Mouse (Mus musculus) stomach, embryonic 16.5 days (tissue): ENCODE data around the gene Plscr1. TPM values are rescaled to one million over a fixed set of nuclear protein-coding genes. Genes with fewer than 3 reads are reported as not detected.

ENCODE experiments used
- ATAC-seq: fragments of 200-750 bp; cut with Nextera tagmentation; 2 replicates; pipeline ENCODE4 v1.8.0; 2017; ENCODE audit warnings: moderate number of reproducible peaks, moderate TSS enrichment; ENCODE audit not compliant: insufficient read depth, low FRiP score
- H3K27ac ChIP-seq: fragments of 300-500 bp; sonication (generic); 2 replicates; pipeline ENCODE4 v1.5.1; 2014; ENCODE audit warnings: low read length
- H3K27me3 ChIP-seq: fragments of 300-500 bp; sonication (generic); 2 replicates; pipeline ENCODE4 v1.6.1; 2014; ENCODE audit warnings: low read length, control low read depth, mixed read lengths; ENCODE audit not compliant: control insufficient read depth, insufficient read depth
- H3K36me3 ChIP-seq: fragments of 300-500 bp; sonication (generic); 2 replicates; pipeline ENCODE4 v1.6.1; 2014; ENCODE audit warnings: low read length; ENCODE audit not compliant: control insufficient read depth, insufficient read depth
- H3K4me1 ChIP-seq: fragments of 300-500 bp; sonication (generic); 2 replicates; pipeline ENCODE4 v1.6.1; 2014; ENCODE audit warnings: low read length, control low read depth, mixed read lengths; ENCODE audit not compliant: control insufficient read depth, insufficient read depth
- H3K4me2 ChIP-seq: fragments of 300-500 bp; sonication (generic); 2 replicates; pipeline ENCODE4 v1.6.1; 2014; ENCODE audit warnings: low read depth, low read length, mixed read lengths
- H3K4me3 ChIP-seq: fragments of 300-500 bp; sonication (generic); replicated peaks from 2 replicates; pipeline ENCODE4 v1.5.1; 2014; ENCODE audit warnings: mild to moderate bottlenecking, low read length
- H3K9ac ChIP-seq: fragments of 300-500 bp; sonication (generic); 2 replicates; pipeline ENCODE4 v1.6.1; 2014; ENCODE audit warnings: low read length
- H3K9me3 ChIP-seq: fragments of 300-500 bp; sonication (generic); replicated peaks from 2 replicates; pipeline ENCODE4 v1.6.1; 2016; ENCODE audit warnings: low read length, control low read depth; ENCODE audit not compliant: control insufficient read depth
- WGBS: fragments of 180-500 bp; shearing (Covaris S2); extraction: QIAGEN DNeasy Blood & Tissue Kit; methylation state at CpG from one replicate; pipeline ENCODE4 v1.1.7; 2014; 5-methylcytosine and 5-hydroxymethylcytosine counted together
- polyA plus RNA-seq: library from polyadenylated mRNA; unstranded; fragments of >200 nt; fragmentation: Nextera tagmentation; extraction: Ambion mirVana; gene quantifications from 2 replicates; pipeline ENCODE4 v1.2.1, GENCODE M21; 2015

The Plscr1 gene
- polyA plus RNA-seq, 1 experiment from 2014 or later, result 56.2 TPM

DNA sequence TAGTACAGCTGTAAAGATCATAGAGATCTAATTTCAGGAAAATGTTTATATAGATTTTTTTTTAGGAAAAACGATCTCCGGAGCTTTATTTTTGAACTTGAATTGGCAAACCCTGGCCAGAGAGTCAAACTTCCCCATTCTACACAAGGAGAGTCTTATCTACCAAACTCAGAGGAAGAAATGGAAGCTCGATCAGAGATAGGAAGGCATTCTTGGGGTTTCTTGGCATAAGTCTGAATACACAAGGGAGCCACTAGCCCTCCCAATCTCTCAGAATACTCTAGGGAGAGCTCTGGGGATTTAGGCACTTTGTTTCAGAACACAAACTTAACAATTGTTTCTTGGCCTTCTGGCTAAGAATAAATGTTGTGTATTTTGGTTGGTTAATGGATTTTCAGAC, 29.4 kb upstream of the Plscr1 start:
- Histone ChIP-seq H3K9ac (no peak overlapping the region), H3K4me3 (no peak overlapping the region), H3K9me3 (no peaks in the 10 kb centered on the region), H3K4me2 (no peak overlapping the region), H3K27ac (no peak overlapping the region), H3K36me3 (no peaks in the 10 kb centered on the region), H3K27me3 (no peaks in the 10 kb centered on the region), H3K4me1 (no peaks in the 10 kb centered on the region)
- ATAC-seq, result no peak
- WGBS, result 46% methylated on average over 3 of the region's 3 CpGs

DNA sequence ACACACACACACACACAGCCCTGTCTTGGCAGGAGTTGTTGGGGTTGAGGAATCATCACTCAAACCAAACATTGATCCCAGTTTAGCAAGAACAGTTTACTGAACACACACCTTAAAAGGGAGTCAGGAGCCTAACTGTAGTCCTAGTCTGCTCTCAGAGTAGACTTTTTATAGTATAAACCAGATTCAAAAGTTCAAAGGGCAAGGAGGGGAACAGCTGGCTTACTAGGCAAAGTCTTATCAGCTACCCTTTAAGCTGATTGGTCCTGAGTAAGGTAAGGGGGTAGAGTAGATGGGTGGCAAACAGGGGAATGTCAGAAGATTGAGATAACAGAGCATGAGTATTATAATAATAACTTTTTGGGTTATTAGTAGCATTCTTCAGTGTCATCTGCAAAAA, 28.1 kb upstream of the Plscr1 start:
- no peaks in the 10 kb centered on the region for H3K36me3 ChIP-seq
- no peak for ATAC-seq

DNA sequence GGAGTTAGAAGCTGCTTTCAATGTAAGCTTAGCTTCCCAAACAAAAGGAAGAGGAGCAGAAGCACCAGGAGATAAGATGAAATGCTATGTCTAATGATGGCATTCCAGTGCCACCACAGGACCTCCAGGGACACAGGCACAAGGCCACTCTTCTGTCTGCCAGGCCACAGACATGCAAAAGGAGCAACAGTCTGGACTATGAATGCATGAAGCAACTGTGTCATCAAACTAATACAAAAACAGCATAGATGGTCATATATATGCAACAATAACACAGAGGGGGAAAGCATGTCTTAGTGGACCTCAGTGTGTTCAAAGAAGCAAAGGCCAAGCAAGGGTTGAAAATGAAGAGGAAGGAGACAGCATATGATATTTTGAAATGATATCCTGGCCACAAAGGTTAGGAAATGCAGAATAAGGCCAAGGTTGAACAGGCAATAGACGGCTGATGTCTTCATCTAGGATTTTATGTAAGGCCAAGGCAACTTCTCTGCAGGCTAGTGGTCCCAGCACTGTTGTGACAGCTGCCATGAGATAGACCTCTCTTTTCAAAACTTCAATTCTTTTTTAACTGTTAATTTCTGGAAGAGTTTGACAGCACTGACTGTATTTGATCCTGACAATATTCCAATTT, 24.8 kb upstream of the Plscr1 start:
- no peak for ATAC-seq
- Histone ChIP-seq H3K9me3 (no peaks in the 10 kb centered on the region), H3K27ac (no peak overlapping the region), H3K27me3 (no peaks in the 10 kb centered on the region), H3K4me2 (no peak overlapping the region), H3K36me3 (no peaks in the 10 kb centered on the region), H3K4me3 (no peak overlapping the region), H3K4me1 (no peaks in the 10 kb centered on the region), H3K9ac (no peak overlapping the region)
- 85% methylated on average over 1 of the region's 1 CpGs for WGBS

More for the DNA sequence above, 28.1 kb upstream of the Plscr1 start:
- no peaks in the 10 kb centered on the region for H3K4me1 ChIP-seq
- no peak overlapping the region for H3K27ac ChIP-seq
- no peak overlapping the region for H3K9ac ChIP-seq
- H3K27me3 ChIP-seq, result no peaks in the 10 kb centered on the region
- H3K9me3 ChIP-seq, result no peaks in the 10 kb centered on the region
- H3K4me2 ChIP-seq, result no peak overlapping the region
- H3K4me3 ChIP-seq, result no peak overlapping the region

DNA sequence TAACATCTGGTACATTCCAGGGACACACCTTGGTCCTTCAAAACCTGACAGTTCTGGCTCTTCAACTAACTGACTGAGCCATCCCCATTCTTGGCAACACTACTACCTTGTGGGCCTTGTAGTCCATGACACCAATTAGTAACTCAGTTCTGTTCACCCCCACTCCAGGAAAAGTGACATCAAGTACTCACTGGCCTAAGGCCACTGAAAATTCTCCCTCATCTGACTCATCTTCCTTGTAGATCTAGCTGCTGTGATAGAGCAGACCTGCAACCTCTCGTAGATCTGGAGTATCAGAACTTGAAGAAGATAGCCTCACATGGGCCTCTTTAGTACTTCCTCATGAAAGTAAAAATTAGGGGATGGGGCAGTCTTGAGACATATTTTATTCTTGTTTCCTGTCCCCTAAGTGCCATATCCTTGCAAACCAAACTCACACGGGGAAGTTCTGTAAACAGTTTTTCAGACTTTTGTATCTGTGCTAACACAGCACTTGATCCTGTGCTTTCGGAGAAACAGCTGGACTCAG, 23.4 kb upstream of the Plscr1 start:
- no peak overlapping the region for H3K9ac ChIP-seq
- WGBS, result 60% methylated on average over 3 of the region's 3 CpGs
- no peaks in the 10 kb centered on the region for H3K27me3 ChIP-seq
- H3K27ac ChIP-seq, result no peak overlapping the region
- no peak overlapping the region for H3K4me2 ChIP-seq
- H3K36me3 ChIP-seq, result no peaks in the 10 kb centered on the region
- ATAC-seq, result no peak
- no peaks in the 10 kb centered on the region for H3K9me3 ChIP-seq
- H3K4me3 ChIP-seq, result no peak overlapping the region
- H3K4me1 ChIP-seq, result no peaks in the 10 kb centered on the region

DNA sequence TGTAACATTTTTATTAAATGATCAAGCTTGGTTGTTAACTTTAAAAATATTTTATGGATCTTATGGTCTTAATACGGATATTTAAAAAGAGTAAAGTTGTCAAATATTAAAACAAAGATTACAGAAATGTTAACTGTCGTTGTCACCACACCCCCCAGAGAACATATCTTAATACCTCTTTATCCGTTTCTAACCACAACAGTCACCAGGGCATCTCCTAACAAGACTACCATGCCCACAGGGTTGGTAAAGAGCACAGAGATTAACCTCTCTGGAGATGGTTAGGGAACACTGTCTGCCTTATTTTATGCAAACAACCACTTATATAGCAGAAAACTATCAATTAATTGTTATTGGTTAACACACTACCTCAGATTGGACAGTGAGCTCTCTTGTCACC, 22.8 kb upstream of the Plscr1 start:
- Histone ChIP-seq H3K27ac (no peak overlapping the region), H3K36me3 (no peaks in the 10 kb centered on the region), H3K4me2 (no peak overlapping the region), H3K9ac (no peak overlapping the region), H3K27me3 (no peaks in the 10 kb centered on the region), H3K9me3 (no peaks in the 10 kb centered on the region), H3K4me3 (no peak overlapping the region), H3K4me1 (no peaks in the 10 kb centered on the region)
- ATAC-seq, result no peak
- 72% methylated on average over 3 of the region's 3 CpGs for WGBS

DNA sequence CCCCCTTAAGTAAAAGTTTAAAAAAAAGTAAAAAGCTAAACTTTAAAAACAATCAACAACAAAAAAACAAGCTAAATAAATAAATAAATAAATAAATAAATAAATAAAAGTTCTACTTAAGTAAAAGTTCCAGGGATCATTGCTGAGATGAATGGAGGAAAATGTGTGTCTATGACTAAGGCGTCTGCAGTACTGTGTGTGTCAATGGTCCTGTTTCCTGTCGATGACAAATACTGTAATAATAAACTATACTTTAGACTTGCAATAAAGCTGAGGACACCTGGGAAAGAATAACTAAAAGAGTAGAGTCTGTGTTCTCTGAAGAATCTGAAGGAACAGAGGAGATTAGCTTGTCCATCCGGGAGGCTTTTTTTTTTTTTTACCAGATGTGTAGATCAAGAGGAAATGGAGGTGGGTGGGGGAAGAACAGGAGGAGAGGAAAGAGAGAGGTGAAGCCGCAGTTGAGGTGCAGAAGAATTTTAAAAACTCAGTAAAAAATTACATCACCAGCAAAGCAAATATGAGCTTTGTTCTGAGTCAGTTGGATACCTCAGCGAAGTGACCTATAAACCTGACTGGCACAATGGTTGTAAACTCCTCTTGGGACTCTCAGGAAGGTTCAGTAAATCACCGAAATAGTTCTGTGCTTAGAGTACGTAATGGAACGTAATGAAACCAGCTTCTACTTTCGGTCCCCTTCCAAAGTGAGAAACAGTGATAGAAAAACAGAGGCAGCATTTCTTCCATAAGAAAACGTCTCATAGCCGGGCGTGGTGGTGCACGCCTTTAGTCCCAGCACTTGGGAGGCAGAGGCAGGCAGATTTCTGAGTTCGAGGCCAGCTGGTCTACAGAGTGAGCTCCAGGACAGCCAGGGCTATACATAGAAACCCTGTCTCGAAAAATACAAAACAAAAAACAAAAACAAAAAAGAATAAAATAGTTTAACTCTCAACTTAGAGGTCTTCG, 20.4 kb upstream of the Plscr1 start:
- Histone ChIP-seq H3K9ac (no peak overlapping the region), H3K27ac (no peak overlapping the region), H3K9me3 (no peaks in the 10 kb centered on the region), H3K27me3 (no peaks in the 10 kb centered on the region), H3K4me3 (no peak overlapping the region), H3K36me3 (no peaks in the 10 kb centered on the region), H3K4me1 (no peaks in the 10 kb centered on the region), H3K4me2 (no peak overlapping the region)
- 78% methylated on average over 16 of the region's 16 CpGs for WGBS
- ATAC-seq, result no peak

DNA sequence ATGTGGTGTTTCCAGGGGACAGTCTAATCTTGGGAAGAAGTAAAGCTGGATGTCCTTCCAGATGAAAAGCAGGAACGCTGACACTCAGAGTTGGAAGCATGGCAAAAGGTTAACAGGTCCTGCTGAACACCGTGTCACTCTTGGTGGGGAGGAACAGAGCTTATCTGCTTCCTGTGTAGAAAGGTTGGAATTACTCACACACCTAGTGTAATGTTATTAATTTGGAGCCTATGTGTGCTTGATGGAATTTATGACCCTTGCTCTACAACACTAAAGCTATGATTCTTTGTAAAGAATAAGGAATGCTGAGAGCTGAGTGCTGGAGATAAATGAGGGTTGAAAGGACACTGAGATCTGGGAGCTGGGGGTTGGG, 19.7 kb upstream of the Plscr1 start:
- Histone ChIP-seq H3K4me1 (no peaks in the 10 kb centered on the region), H3K27ac (no peak overlapping the region), H3K4me2 (no peak overlapping the region), H3K36me3 (no peaks in the 10 kb centered on the region), H3K9me3 (no peaks in the 10 kb centered on the region), H3K4me3 (no peak overlapping the region), H3K27me3 (no peaks in the 10 kb centered on the region), H3K9ac (no peak overlapping the region)
- WGBS, result 41% methylated on average over 2 of the region's 2 CpGs
- ATAC-seq, result no peak

DNA sequence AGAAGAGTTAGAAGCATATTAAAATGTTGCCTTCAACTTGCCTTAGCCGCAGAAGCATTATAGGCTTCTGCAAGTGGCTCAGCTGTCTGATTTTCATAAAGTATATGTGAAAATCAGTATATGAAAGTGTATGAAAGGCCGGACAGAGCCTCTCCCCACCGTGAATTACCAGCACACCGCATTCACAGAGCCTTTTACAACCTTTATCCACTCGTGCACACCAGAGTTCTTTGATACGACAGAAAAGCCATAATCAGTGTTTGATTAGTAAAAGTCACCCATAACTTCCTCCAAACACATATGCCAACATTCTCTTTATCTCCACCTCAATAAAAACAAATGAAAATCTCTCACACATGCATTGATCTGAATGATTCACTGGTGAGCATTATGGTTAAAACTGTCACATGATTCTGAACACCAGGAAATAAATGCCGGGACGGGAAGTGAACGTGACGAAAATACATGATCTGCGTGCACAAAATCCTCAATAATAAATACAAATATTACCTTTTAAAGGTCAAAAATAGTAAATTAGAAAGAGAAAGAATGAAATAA, 14.6 kb upstream of the Plscr1 start:
- WGBS, result 80% methylated on average over 11 of the region's 11 CpGs
- H3K4me1 ChIP-seq, result no peaks in the 10 kb centered on the region
- H3K27me3 ChIP-seq, result no peaks in the 10 kb centered on the region
- no peaks in the 10 kb centered on the region for H3K36me3 ChIP-seq
- no peaks in the 10 kb centered on the region for H3K9me3 ChIP-seq
- H3K9ac ChIP-seq, result no peak overlapping the region
- ATAC-seq, result no peak
- no peak overlapping the region for H3K4me2 ChIP-seq
- H3K27ac ChIP-seq, result no peak overlapping the region
- no peak overlapping the region for H3K4me3 ChIP-seq
